Mouse (Mus musculus) lung, postnatal 0 days (tissue): ENCODE data around the gene Fam219a. TPM values are rescaled to one million over a fixed set of nuclear protein-coding genes. Genes with fewer than 3 reads are reported as not detected.

ENCODE experiments used
- ATAC-seq: fragments of 200-750 bp; cut with Nextera tagmentation; 2 replicates; pipeline ENCODE4 v1.8.0; 2017; ENCODE audit warnings: moderate library complexity
- DNase-seq: peaks from one replicate; pipeline ENCODE4 v3.0.0-alpha.2; 2016; ENCODE audit warnings: low spot score
- H3K27ac ChIP-seq: fragments of 300-500 bp; sonication (generic); 2 replicates; pipeline ENCODE4 v1.5.1; 2014; ENCODE audit warnings: antibody characterized with exemption, mild to moderate bottlenecking, low read length, mixed read lengths
- H3K27me3 ChIP-seq: fragments of 300-500 bp; sonication (generic); replicated peaks from 2 replicates; pipeline ENCODE4 v1.6.1; 2014; ENCODE audit warnings: low read length, mixed read lengths; ENCODE audit not compliant: insufficient read depth
- H3K36me3 ChIP-seq: fragments of 300-500 bp; sonication (generic); 2 replicates; pipeline ENCODE4 v1.6.1; 2014; ENCODE audit warnings: low read length, mixed read lengths; ENCODE audit not compliant: insufficient read depth
- H3K4me1 ChIP-seq: fragments of 300-500 bp; sonication (generic); 2 replicates; pipeline ENCODE4 v1.6.1; 2014; ENCODE audit warnings: antibody characterized with exemption, low read depth, low read length, mixed read lengths; ENCODE audit not compliant: insufficient read depth
- H3K4me2 ChIP-seq: fragments of 300-500 bp; sonication (generic); replicated peaks from 2 replicates; pipeline ENCODE4 v1.6.1; 2014; ENCODE audit warnings: low read depth, mild to moderate bottlenecking, low read length, moderate library complexity, mixed read lengths
- H3K4me3 ChIP-seq: fragments of 300-500 bp; sonication (generic); 2 replicates; pipeline ENCODE4 v1.5.1; 2014; ENCODE audit warnings: low read depth, low read length
- H3K9ac ChIP-seq: fragments of 300-500 bp; sonication (generic); replicated peaks from 2 replicates; pipeline ENCODE4 v1.6.1; 2014; ENCODE audit warnings: low read depth, mild to moderate bottlenecking
- H3K9me3 ChIP-seq: fragments of 300-500 bp; sonication (generic); 2 replicates; pipeline ENCODE4 v1.6.1; 2016; ENCODE audit warnings: low read length, mixed read lengths
- CTCF ChIP-seq: IDR thresholded peaks from 2 replicates; pipeline ENCODE4 v1.5.1; 2016; ENCODE audit warnings: antibody characterized with exemption, mild to moderate bottlenecking
- EP300 ChIP-seq: IDR thresholded peaks from 2 replicates; pipeline ENCODE4 v1.6.1; 2016; ENCODE audit warnings: antibody characterized with exemption, mild to moderate bottlenecking, control low read depth
- WGBS: fragments of 180-500 bp; shearing (Covaris S2); extraction: QIAGEN DNeasy Blood & Tissue Kit; methylation state at CpG from one replicate; pipeline ENCODE4 v1.1.7; 2014; 5-methylcytosine and 5-hydroxymethylcytosine counted together
- polyA plus RNA-seq: library from polyadenylated mRNA; unstranded; fragments of >200 nt; fragmentation: Nextera tagmentation; extraction: Ambion mirVana; gene quantifications from 2 replicates; pipeline ENCODE4 v1.2.1, GENCODE M21; 2015

The Fam219a gene
- polyA plus RNA-seq, 1 experiment from 2014 or later: 4.7 TPM

DNA sequence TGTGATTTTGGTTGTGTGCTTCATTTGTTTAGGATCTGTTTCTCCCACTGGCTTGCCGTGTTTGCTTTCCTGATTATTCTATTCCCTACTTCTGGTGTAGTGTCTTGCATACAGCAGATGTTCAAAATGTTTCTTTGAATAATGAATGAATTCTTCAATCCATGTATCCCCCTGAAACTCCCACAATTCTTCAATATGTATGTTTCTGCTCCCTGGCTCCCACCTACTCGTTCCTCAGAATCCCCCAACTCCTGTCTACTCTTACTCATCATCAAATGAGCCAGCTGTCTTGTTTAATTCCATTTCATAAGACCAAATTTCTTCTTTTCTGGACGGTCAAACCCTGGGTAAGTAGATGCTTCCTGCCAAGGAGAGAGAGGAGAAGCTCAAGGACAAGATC, 12.2 kb downstream of the Fam219a start:
- H3K36me3 ChIP-seq: no peaks in the 10 kb centered on the region
- H3K4me2 ChIP-seq: no peak overlapping the region
- 52% methylated on average over 3 of the region's 3 CpGs for WGBS
- no peak for DNase-seq
- ATAC-seq: no peak
- H3K27ac ChIP-seq: no peak overlapping the region; the same call in 1 of the 2 replicates
- no peaks in the 10 kb centered on the region for H3K27me3 ChIP-seq
- TF ChIP-seq CTCF (no peak), EP300 (no peak)
- no peaks in the 10 kb centered on the region for H3K9me3 ChIP-seq
- H3K4me3 ChIP-seq: no peak overlapping the region
- no peaks in the 10 kb centered on the region; the same call in 1 of the 2 replicates for H3K4me1 ChIP-seq
- no peak overlapping the region for H3K9ac ChIP-seq

DNA sequence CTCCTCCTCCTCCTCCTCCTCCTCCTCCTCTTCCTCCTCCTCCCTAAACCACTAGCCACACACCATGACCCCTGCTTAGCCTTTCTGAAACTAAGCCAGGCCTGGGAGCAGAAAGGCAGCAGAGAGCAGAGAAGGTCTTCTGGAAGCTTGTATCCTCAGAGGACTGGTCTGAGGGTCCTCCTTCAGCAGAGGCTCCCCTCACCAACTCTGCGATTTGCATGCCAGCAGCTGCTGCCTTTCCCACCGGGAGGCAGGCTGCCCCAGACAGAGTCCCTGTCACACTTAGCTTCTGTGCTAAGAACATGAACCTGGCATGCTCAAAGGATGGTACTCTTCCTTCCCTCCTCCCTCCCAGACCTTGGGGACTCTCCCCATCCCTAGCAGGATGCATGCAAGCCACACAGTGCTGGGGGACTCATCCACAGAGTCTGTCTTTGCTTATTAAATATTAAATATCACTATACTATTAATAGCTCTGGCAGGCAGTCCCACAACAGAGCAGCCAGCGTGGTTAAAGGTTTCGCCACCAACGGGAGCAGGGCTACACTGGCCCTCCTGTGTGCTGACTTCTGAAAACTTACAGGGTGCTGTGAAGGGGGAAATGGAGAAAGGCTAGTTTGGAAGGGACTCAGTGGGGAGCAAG, 12.9 kb downstream of the Fam219a start:
- WGBS: 39% methylated on average over 5 of the region's 5 CpGs
- no peak overlapping the region for H3K4me3 ChIP-seq
- H3K4me2 ChIP-seq: no peak overlapping the region
- no peak for ATAC-seq
- no peaks in the 10 kb centered on the region for H3K36me3 ChIP-seq
- no peaks in the 10 kb centered on the region for H3K9me3 ChIP-seq
- H3K27me3 ChIP-seq: no peaks in the 10 kb centered on the region
- H3K9ac ChIP-seq: no peak overlapping the region
- no peak for TF ChIP-seq EP300
- TF ChIP-seq CTCF: no peak
- no peak overlapping the region; the same call in 1 of the 2 replicates for H3K27ac ChIP-seq
- no peak for DNase-seq
- H3K4me1 ChIP-seq: no peaks in the 10 kb centered on the region; the same call in 1 of the 2 replicates

DNA sequence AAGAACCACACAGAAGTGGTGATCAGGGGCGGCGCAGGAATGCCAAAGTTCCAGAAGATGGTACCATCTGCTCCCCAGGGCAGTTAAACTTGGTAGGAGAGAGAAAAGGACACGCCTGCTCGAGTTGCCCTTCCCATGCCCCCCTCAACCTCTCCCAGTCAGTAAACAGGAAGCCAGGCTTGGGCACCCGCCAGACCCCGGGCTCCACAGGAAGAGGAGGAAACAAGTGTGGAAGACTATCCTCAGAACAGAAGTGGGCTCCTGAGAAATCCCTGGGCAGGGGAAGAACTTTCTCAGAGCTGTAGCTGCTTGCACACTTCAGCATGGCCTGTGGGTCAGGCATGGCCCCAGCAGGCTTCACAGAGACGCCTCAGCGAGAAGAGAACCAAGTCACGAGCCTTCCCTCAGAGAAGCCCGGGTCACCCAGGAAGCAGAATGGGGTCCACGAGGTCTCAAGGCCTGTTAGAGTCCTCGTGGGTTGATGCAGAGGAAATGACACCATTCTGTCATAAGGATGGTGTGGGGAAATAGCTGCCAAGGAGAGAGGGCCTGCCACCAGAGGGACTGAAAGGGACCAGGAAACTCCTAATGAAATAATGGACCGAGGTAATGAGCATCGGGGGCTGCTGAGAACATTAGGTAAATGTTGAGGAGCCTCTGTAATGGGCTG, 14.2 kb downstream of the Fam219a start:
- TF ChIP-seq EP300 (peak; percentile 68), CTCF (peak; percentile 52)
- ATAC-seq: peak; percentile 92

GRCm38 (mm10) chr4:41553116-41553515, 16.2 kb downstream of the Fam219a start:
- ATAC-seq: no peak
- no peak for TF ChIP-seq EP300
- TF ChIP-seq CTCF: no peak
- Histone ChIP-seq H3K4me1 (no peaks in the 10 kb centered on the region; the same call in 1 of the 2 replicates), H3K27me3 (no peaks in the 10 kb centered on the region), H3K4me3 (no peak overlapping the region), H3K4me2 (no peak overlapping the region), H3K36me3 (no peaks in the 10 kb centered on the region), H3K9me3 (no peaks in the 10 kb centered on the region), H3K9ac (no peak overlapping the region), H3K27ac (no peak overlapping the region)
- 78% methylated on average over 11 of the region's 11 CpGs for WGBS
- DNase-seq: no peak

More for the DNA sequence above, 14.2 kb downstream of the Fam219a start:
- 30% methylated on average over 14 of the region's 14 CpGs for WGBS
- peak; percentile 70 for DNase-seq
- Histone ChIP-seq H3K9me3 (no peaks in the 10 kb centered on the region), H3K4me2 (peak overlapping the region; percentile 12; the same call in 1 of the 2 replicates), H3K4me3 (no peak overlapping the region), H3K27ac (peak overlapping the region; percentile 79), H3K9ac (no peak overlapping the region), H3K4me1 (no peaks in the 10 kb centered on the region; the same call in 1 of the 2 replicates), H3K27me3 (no peaks in the 10 kb centered on the region), H3K36me3 (no peaks in the 10 kb centered on the region)

DNA sequence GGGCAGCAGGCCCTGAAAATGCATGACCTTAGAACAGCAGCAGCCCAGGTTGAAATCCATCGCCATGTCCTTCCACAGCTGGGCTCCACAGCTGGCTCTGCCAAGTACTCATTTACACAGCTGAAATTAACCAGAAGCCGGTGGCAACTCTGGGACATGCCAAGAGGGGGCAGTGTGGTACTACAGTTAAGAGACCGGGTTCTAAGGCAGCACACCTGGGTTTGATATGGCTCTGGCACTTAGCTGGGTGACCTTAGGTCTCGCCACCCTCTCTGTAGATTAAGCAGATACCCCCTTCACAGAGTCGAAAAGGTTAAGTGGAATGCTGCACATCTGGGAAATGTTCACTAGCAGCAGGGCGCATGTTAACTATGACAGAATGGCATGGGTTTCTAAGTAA, 16.8 kb downstream of the Fam219a start:
- Histone ChIP-seq H3K9ac (no peak overlapping the region), H3K27ac (no peak overlapping the region), H3K36me3 (no peaks in the 10 kb centered on the region), H3K4me1 (no peaks in the 10 kb centered on the region; the same call in 1 of the 2 replicates), H3K4me2 (no peak overlapping the region), H3K9me3 (no peaks in the 10 kb centered on the region), H3K4me3 (no peak overlapping the region), H3K27me3 (no peaks in the 10 kb centered on the region)
- TF ChIP-seq EP300 (no peak), CTCF (peak; percentile 82)
- peak; percentile 70 for DNase-seq
- no peak for ATAC-seq
- WGBS: 32% methylated on average over 6 of the region's 6 CpGs

- Histone ChIP-seq H3K4me1 (no peaks in the 10 kb centered on the region), H3K9ac (no peak overlapping the region), H3K4me2 (no peak overlapping the region), H3K27ac (no peak overlapping the region), H3K9me3 (no peaks in the 10 kb centered on the region), H3K4me3 (no peak overlapping the region), H3K27me3 (no peaks in the 10 kb centered on the region), H3K36me3 (no peaks in the 10 kb centered on the region)
- TF ChIP-seq EP300 (no peak), CTCF (no peak)
- 57% methylated on average over 1 of the region's 1 CpGs for WGBS
- ATAC-seq (no peak), DNase-seq (no peak)
Observed at GRCm38 (mm10) chr4:41547086-41547485, 22.3 kb downstream of the Fam219a start.
